Mouse (Mus musculus) myocyte (in vitro differentiated cells): Measurements from ENCODE around the gene Lrrc8c. TPM values are rescaled to one million over a fixed set of nuclear protein-coding genes. Genes with fewer than 3 reads are reported as not detected.

ENCODE experiments used
- H3K27me3 ChIP-seq: one replicate; pipeline ENCODE4 v1.6.1; 2011; ENCODE audit not compliant: control insufficient read depth, insufficient read depth, insufficient read length
- H3K36me3 ChIP-seq: one replicate; pipeline ENCODE4 v1.6.1; 2011; ENCODE audit not compliant: control insufficient read depth, insufficient read depth
- H3K4me2 ChIP-seq: one replicate; pipeline ENCODE4 v1.6.1; 2011; ENCODE audit warnings: low read depth, control low read depth
- H3K4me3 ChIP-seq: one replicate; pipeline ENCODE4 v1.5.1; 2011; ENCODE audit warnings: mild to moderate bottlenecking, control low read depth, moderate library complexity
- H3K79me2 ChIP-seq: one replicate; pipeline ENCODE4 v1.6.1; 2011; ENCODE audit not compliant: control insufficient read depth, insufficient read depth
- H3ac ChIP-seq: one replicate; pipeline ENCODE4 v1.6.1; 2011; ENCODE audit not compliant: control insufficient read depth, insufficient read length
- CEBPB ChIP-seq: IDR thresholded peaks from 2 replicates; pipeline ENCODE4 v1.6.1; 2011; ENCODE audit warnings: mild to moderate bottlenecking, moderate library complexity; ENCODE audit not compliant: poor library complexity, insufficient read depth, severe bottlenecking
- E2F4 ChIP-seq: IDR thresholded peaks from one replicate; pipeline ENCODE4 v1.6.1; 2011; ENCODE audit warnings: mild to moderate bottlenecking, control low read depth, moderate library complexity; ENCODE audit not compliant: insufficient read depth
- MAX ChIP-seq: IDR thresholded peaks from one replicate; pipeline ENCODE4 v1.6.1; 2011; ENCODE audit warnings: low read depth, mild to moderate bottlenecking, control low read depth
- MYOD1 ChIP-seq, 3 experiments: IDR thresholded peaks; one replicate each; pipeline ENCODE4 v1.6.1; 2011; ENCODE audit warnings: control low read depth in 2 of 3, low read depth in 2 of 3, mild to moderate bottlenecking in 2 of 3, moderate library complexity in 1 of 3; ENCODE audit not compliant: insufficient read length in 2 of 3, control insufficient read depth in 1 of 3
- MYOG ChIP-seq, 3 experiments: IDR thresholded peaks; one replicate each; pipeline ENCODE4 v1.6.1; 2011; ENCODE audit warnings: control low read depth in 2 of 3, low read depth in 2 of 3, mild to moderate bottlenecking in 2 of 3; ENCODE audit not compliant: insufficient read length in 2 of 3, control insufficient read depth in 1 of 3, insufficient read depth in 1 of 3
- POLR2A ChIP-seq: IDR thresholded peaks from one replicate; pipeline ENCODE4 v1.6.1; 2011; ENCODE audit warnings: low read depth, mild to moderate bottlenecking, control low read depth, moderate library complexity; ENCODE audit not compliant: insufficient read length
- POLR2AphosphoS2 ChIP-seq: IDR thresholded peaks from one replicate; pipeline ENCODE4 v1.6.1; 2011; ENCODE audit warnings: low read depth, control low read depth; ENCODE audit not compliant: insufficient read length
- REST ChIP-seq: IDR thresholded peaks from one replicate; pipeline ENCODE4 v1.6.1; 2011; ENCODE audit warnings: mild to moderate bottlenecking, control low read depth, moderate library complexity; ENCODE audit not compliant: insufficient read depth, insufficient read length
- SRF ChIP-seq: IDR thresholded peaks from one replicate; pipeline ENCODE4 v1.6.1; 2011; ENCODE audit warnings: low read depth; ENCODE audit not compliant: control insufficient read depth, insufficient read length
- TCF12 ChIP-seq: IDR thresholded peaks from one replicate; pipeline ENCODE4 v1.6.1; 2011; ENCODE audit warnings: mild to moderate bottlenecking, control low read depth; ENCODE audit not compliant: poor library complexity, insufficient read depth, severe bottlenecking
- TCF3 ChIP-seq: IDR thresholded peaks from one replicate; pipeline ENCODE4 v1.6.1; 2011; ENCODE audit warnings: low read depth, control low read depth; ENCODE audit not compliant: insufficient read length
- USF1 ChIP-seq: IDR thresholded peaks from one replicate; pipeline ENCODE4 v1.6.1; 2011; ENCODE audit warnings: low read depth, mild to moderate bottlenecking, control low read depth, moderate library complexity
- polyA plus RNA-seq: library from polyadenylated mRNA; unstranded; fragments of >200 nt; fragmentation: generic; extraction: Trizol; gene quantifications from one replicate; pipeline ENCODE4 v1.2.1, GENCODE M21; 2012; ENCODE audit warnings: missing spikeins

The Lrrc8c gene
- polyA plus RNA-seq, 1 experiment, result 7.9 TPM

- no peak overlapping the region for H3K4me2 ChIP-seq
Observed at GRCm38 (mm10) chr5:105527477-105528331, 8.5 kb downstream of the Lrrc8c start.

DNA sequence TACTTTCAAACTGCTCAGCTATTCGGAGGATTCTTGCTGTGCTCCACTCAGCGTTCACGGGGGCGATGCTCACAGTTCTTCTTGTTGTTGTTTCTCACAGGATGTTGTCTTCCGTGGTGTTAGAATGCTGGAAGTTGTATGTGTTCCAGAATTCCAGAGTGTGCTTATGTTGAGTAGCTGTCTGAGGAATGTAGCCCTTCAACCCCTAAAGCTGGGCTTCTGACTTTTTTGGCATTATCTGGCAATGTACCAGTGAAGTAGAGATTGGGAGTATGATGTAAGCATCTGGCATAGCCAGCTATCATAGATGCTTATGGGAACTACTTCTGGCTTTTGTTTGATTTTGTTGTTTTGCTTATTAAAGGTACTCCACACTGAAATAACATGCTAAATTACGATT, 11.4 kb downstream of the Lrrc8c start:
- H3K4me3 ChIP-seq, result no peak overlapping the region
- no peak for TF ChIP-seq POLR2AphosphoS2
- TF ChIP-seq CEBPB, result no peak
- H3K4me2 ChIP-seq, result no peak overlapping the region
- peaks cover 7% of the 10 kb centered on the region for H3K79me2 ChIP-seq
- H3ac ChIP-seq, result no peak overlapping the region
- no peaks in the 10 kb centered on the region for H3K36me3 ChIP-seq
- H3K27me3 ChIP-seq, result no peaks in the 10 kb centered on the region

More at GRCm38 (mm10) chr5:105527477-105528331, 8.5 kb downstream of the Lrrc8c start:
- H3K4me3 ChIP-seq, result no peak overlapping the region
- peaks cover 13% of the 10 kb centered on the region for H3K79me2 ChIP-seq
- H3K36me3 ChIP-seq, result peaks cover 5% of the 10 kb centered on the region
- H3ac ChIP-seq, result no peak overlapping the region
- no peak for TF ChIP-seq TCF3
- no peak for TF ChIP-seq POLR2A
- no peak for TF ChIP-seq MYOD1 (IDR thresholded peaks at IDR 0.05; ENCODE audit: control insufficient read depth in 1 of 3, insufficient read length in 2 of 3, low read depth in 2 of 3)
- no peak for TF ChIP-seq REST
- no peak for TF ChIP-seq E2F4
- no peak for TF ChIP-seq MYOG (IDR thresholded peaks at IDR 0.05; ENCODE audit: control insufficient read depth in 1 of 3, insufficient read depth in 1 of 3, insufficient read length in 2 of 3, low read depth in 2 of 3)
- no peaks in the 10 kb centered on the region for H3K27me3 ChIP-seq

- peaks cover under 1% of the 10 kb centered on the region for H3K36me3 ChIP-seq
- TF ChIP-seq POLR2AphosphoS2 (no peak), MYOD1 (IDR thresholded peaks at IDR 0.05; ENCODE audit: control insufficient read depth in 1 of 3, insufficient read length in 2 of 3, low read depth in 2 of 3) (no peak), POLR2A (no peak), MYOG (IDR thresholded peaks at IDR 0.05; ENCODE audit: control insufficient read depth in 1 of 3, insufficient read depth in 1 of 3, insufficient read length in 2 of 3, low read depth in 2 of 3) (no peak), REST (no peak), E2F4 (no peak), TCF12 (no peak), MAX (no peak), CEBPB (no peak)
- H3K27me3 ChIP-seq, result no peaks in the 10 kb centered on the region
Observed at GRCm38 (mm10) chr5:105535186-105535585, 16.0 kb downstream of the Lrrc8c start.

GRCm38 (mm10) chr5:105536172-105536571, 17.0 kb downstream of the Lrrc8c start:
- no peak overlapping the region for H3ac ChIP-seq
- H3K4me3 ChIP-seq, result no peak overlapping the region
- no peak for TF ChIP-seq SRF
- no peak for TF ChIP-seq MYOG (IDR thresholded peaks at IDR 0.05; ENCODE audit: control insufficient read depth in 1 of 3, insufficient read depth in 1 of 3, insufficient read length in 2 of 3, low read depth in 2 of 3)
- no peak for TF ChIP-seq CEBPB
- TF ChIP-seq MYOD1 (IDR thresholded peaks at IDR 0.05; ENCODE audit: control insufficient read depth in 1 of 3, insufficient read length in 2 of 3, low read depth in 2 of 3), result no peak
- no peak for TF ChIP-seq REST
- no peak overlapping the region for H3K4me2 ChIP-seq
- peaks cover 9% of the 10 kb centered on the region for H3K36me3 ChIP-seq
- no peaks in the 10 kb centered on the region for H3K79me2 ChIP-seq
- no peaks in the 10 kb centered on the region for H3K27me3 ChIP-seq

More at GRCm38 (mm10) chr5:105535186-105535585, 16.0 kb downstream of the Lrrc8c start:
- Histone ChIP-seq H3ac (no peak overlapping the region), H3K4me2 (no peak overlapping the region), H3K79me2 (peaks cover 4% of the 10 kb centered on the region), H3K4me3 (no peak overlapping the region)

GRCm38 (mm10) chr5:105537101-105537723, 18.0 kb downstream of the Lrrc8c start:
- Histone ChIP-seq H3K4me2 (no peak overlapping the region), H3K79me2 (no peaks in the 10 kb centered on the region), H3K36me3 (peaks cover 9% of the 10 kb centered on the region), H3K27me3 (no peaks in the 10 kb centered on the region), H3ac (no peak overlapping the region), H3K4me3 (no peak overlapping the region)
- TF ChIP-seq SRF (no peak), MAX (no peak), MYOD1 (IDR thresholded peaks at IDR 0.05; ENCODE audit: control insufficient read depth in 1 of 3, insufficient read length in 2 of 3, low read depth in 2 of 3) (no peak), POLR2AphosphoS2 (no peak), TCF12 (no peak), REST (no peak), E2F4 (no peak), MYOG (IDR thresholded peaks at IDR 0.05; ENCODE audit: control insufficient read depth in 1 of 3, insufficient read depth in 1 of 3, insufficient read length in 2 of 3, low read depth in 2 of 3) (no peak), CEBPB (no peak), USF1 (no peak), POLR2A (no peak), TCF3 (no peak)
